Mouse (Mus musculus): ENCODE data around the gene Tln2. TPM values are rescaled to one million over a fixed set of nuclear protein-coding genes. Genes with fewer than 3 reads are reported as not detected.

Tln2 gene
- polyA plus RNA-seq, 1 experiment from 2014 or later = 0.11 TPM

- no peaks in the 10 kb centered on the region for H3K79me2 ChIP-seq (ENCODE audit: inconsistent target)
- no peaks in the 10 kb centered on the region for H3K36me3 ChIP-seq (ENCODE audit: inconsistent target)
- H3K4me3 ChIP-seq (ENCODE audit: inconsistent target) = no peak overlapping the region
- 96% methylated on average over 5 of the region's 5 CpGs for WGBS (ENCODE audit: missing documents)
- no peak overlapping the region for H3K27ac ChIP-seq
These were observed 83.3 kb downstream of the Tln2 start for GRCm38 (mm10) chr9:67476184-67476583.

GRCm38 (mm10) chr9:67463440-67464122, 95.9 kb downstream of the Tln2 start:
- Histone ChIP-seq H3K79me2 (ENCODE audit: inconsistent target) (no peaks in the 10 kb centered on the region), H3K4me3 (ENCODE audit: inconsistent target) (no peak overlapping the region), H3K36me3 (ENCODE audit: inconsistent target) (no peaks in the 10 kb centered on the region), H3K27ac (no peak overlapping the region)
- 71% methylated on average over 11 of the region's 11 CpGs for WGBS (ENCODE audit: missing documents)

- H3K79me2 ChIP-seq (ENCODE audit: inconsistent target) = no peaks in the 10 kb centered on the region
- no peaks in the 10 kb centered on the region for H3K36me3 ChIP-seq (ENCODE audit: inconsistent target)
- no peak overlapping the region for H3K27ac ChIP-seq
- WGBS (ENCODE audit: missing documents) = no CpG with 5 or more reads among the region's 2 CpGs
- H3K4me3 ChIP-seq (ENCODE audit: inconsistent target) = no peak overlapping the region
These were observed 118.0 kb downstream of the Tln2 start for GRCm38 (mm10) chr9:67441484-67441883.

- H3K4me3 ChIP-seq (ENCODE audit: inconsistent target) = no peak overlapping the region
- no peaks in the 10 kb centered on the region for H3K36me3 ChIP-seq (ENCODE audit: inconsistent target)
- WGBS (ENCODE audit: missing documents) = 100% methylated on average over 1 of the region's 1 CpGs
- H3K79me2 ChIP-seq (ENCODE audit: inconsistent target) = no peaks in the 10 kb centered on the region
- no peak overlapping the region for H3K27ac ChIP-seq
These were observed 122.0 kb downstream of the Tln2 start for GRCm38 (mm10) chr9:67437511-67437910.

- WGBS (ENCODE audit: missing documents) = 81% methylated on average over 10 of the region's 10 CpGs
- Histone ChIP-seq H3K27ac (no peak overlapping the region), H3K36me3 (ENCODE audit: inconsistent target) (no peaks in the 10 kb centered on the region), H3K4me3 (ENCODE audit: inconsistent target) (no peak overlapping the region), H3K79me2 (ENCODE audit: inconsistent target) (no peaks in the 10 kb centered on the region)
These were observed 124.0 kb downstream of the Tln2 start for GRCm38 (mm10) chr9:67435333-67436154.

- WGBS (ENCODE audit: missing documents) = 92% methylated on average over 12 of the region's 12 CpGs
- Histone ChIP-seq H3K4me3 (ENCODE audit: inconsistent target) (no peak overlapping the region), H3K79me2 (ENCODE audit: inconsistent target) (no peaks in the 10 kb centered on the region), H3K36me3 (ENCODE audit: inconsistent target) (no peaks in the 10 kb centered on the region), H3K27ac (no peak overlapping the region)
These were observed 130.2 kb downstream of the Tln2 start for GRCm38 (mm10) chr9:67429199-67429892.

GRCm38 (mm10) chr9:67428306-67429047, 131.0 kb downstream of the Tln2 start:
- WGBS (ENCODE audit: missing documents) = 95% methylated on average over 15 of the region's 15 CpGs
- H3K27ac ChIP-seq = no peak overlapping the region
- H3K4me3 ChIP-seq (ENCODE audit: inconsistent target) = no peak overlapping the region
- no peaks in the 10 kb centered on the region for H3K79me2 ChIP-seq (ENCODE audit: inconsistent target)
- no peaks in the 10 kb centered on the region for H3K36me3 ChIP-seq (ENCODE audit: inconsistent target)

GRCm38 (mm10) chr9:67426304-67426703, 133.2 kb downstream of the Tln2 start:
- Histone ChIP-seq H3K4me3 (ENCODE audit: inconsistent target) (no peak overlapping the region), H3K27ac (no peak overlapping the region), H3K79me2 (ENCODE audit: inconsistent target) (no peaks in the 10 kb centered on the region), H3K36me3 (ENCODE audit: inconsistent target) (no peaks in the 10 kb centered on the region)
- WGBS (ENCODE audit: missing documents) = 94% methylated on average over 3 of the region's 3 CpGs

GRCm38 (mm10) chr9:67424110-67424509, 135.4 kb downstream of the Tln2 start:
- H3K36me3 ChIP-seq (ENCODE audit: inconsistent target) = no peaks in the 10 kb centered on the region
- H3K79me2 ChIP-seq (ENCODE audit: inconsistent target) = no peaks in the 10 kb centered on the region
- H3K4me3 ChIP-seq (ENCODE audit: inconsistent target) = no peak overlapping the region
- H3K27ac ChIP-seq = no peak overlapping the region
- WGBS (ENCODE audit: missing documents) = 22% methylated on average over 7 of the region's 7 CpGs

- no peaks in the 10 kb centered on the region for H3K36me3 ChIP-seq (ENCODE audit: inconsistent target)
- no peaks in the 10 kb centered on the region for H3K79me2 ChIP-seq (ENCODE audit: inconsistent target)
- H3K27ac ChIP-seq = no peak overlapping the region
- WGBS (ENCODE audit: missing documents) = 82% methylated on average over 6 of the region's 6 CpGs
- H3K4me3 ChIP-seq (ENCODE audit: inconsistent target) = no peak overlapping the region
These were observed 141.4 kb downstream of the Tln2 start for GRCm38 (mm10) chr9:67418092-67418491.

GRCm38 (mm10) chr9:67410667-67411066, 148.8 kb downstream of the Tln2 start:
- no peak overlapping the region for H3K4me3 ChIP-seq (ENCODE audit: inconsistent target)
- 93% methylated on average over 2 of the region's 2 CpGs for WGBS (ENCODE audit: missing documents)
- H3K36me3 ChIP-seq (ENCODE audit: inconsistent target) = no peaks in the 10 kb centered on the region
- H3K27ac ChIP-seq = no peak overlapping the region
- no peaks in the 10 kb centered on the region for H3K79me2 ChIP-seq (ENCODE audit: inconsistent target)

GRCm38 (mm10) chr9:67404736-67405135, 154.8 kb downstream of the Tln2 start:
- no peaks in the 10 kb centered on the region for H3K79me2 ChIP-seq (ENCODE audit: inconsistent target)
- no peak overlapping the region for H3K4me3 ChIP-seq (ENCODE audit: inconsistent target)
- WGBS (ENCODE audit: missing documents) = 33% methylated on average over 7 of the region's 7 CpGs
- no peak overlapping the region for H3K27ac ChIP-seq
- no peaks in the 10 kb centered on the region for H3K36me3 ChIP-seq (ENCODE audit: inconsistent target)

GRCm38 (mm10) chr9:67399563-67399962, 159.9 kb downstream of the Tln2 start:
- 74% methylated on average over 6 of the region's 6 CpGs for WGBS (ENCODE audit: missing documents)
- no peak overlapping the region for H3K4me3 ChIP-seq (ENCODE audit: inconsistent target)
- H3K27ac ChIP-seq = no peak overlapping the region

GRCm38 (mm10) chr9:67397756-67398155, 161.7 kb downstream of the Tln2 start:
- WGBS (ENCODE audit: missing documents) = 92% methylated on average over 3 of the region's 3 CpGs
- H3K36me3 ChIP-seq (ENCODE audit: inconsistent target) = no peaks in the 10 kb centered on the region
- H3K4me3 ChIP-seq (ENCODE audit: inconsistent target) = no peak overlapping the region
- no peaks in the 10 kb centered on the region for H3K79me2 ChIP-seq (ENCODE audit: inconsistent target)
- H3K27ac ChIP-seq = no peak overlapping the region

More at GRCm38 (mm10) chr9:67399563-67399962, 159.9 kb downstream of the Tln2 start:
- Histone ChIP-seq H3K36me3 (ENCODE audit: inconsistent target) (no peaks in the 10 kb centered on the region), H3K79me2 (ENCODE audit: inconsistent target) (no peaks in the 10 kb centered on the region)
